Mouse (Mus musculus): ENCODE data around the gene Gm45713.

GRCm38 (mm10) chr7:45149545-45149944 is 13.5 kb upstream of the Gm45713 start:
- no peak for TF ChIP-seq CTCF (IDR thresholded peaks at IDR 0.05; ENCODE audit: control insufficient read depth, insufficient read depth, insufficient replicate concordance, low read depth, low read length)
- TF ChIP-seq POLR2A (IDR thresholded peaks at IDR 0.05; ENCODE audit: control insufficient read depth, low read depth, low read length) = no peak

Data from testis, adult 2 months (tissue).